Mouse (Mus musculus) liver, embryonic 13.5 days (tissue): ENCODE measurements around the gene Cdh23. TPM values are rescaled to one million over a fixed set of nuclear protein-coding genes. Genes with fewer than 3 reads are reported as not detected.

Experiments used
- ATAC-seq: fragments of 200-750 bp; cut with Nextera tagmentation; 2 replicates; pipeline ENCODE4 v1.8.0; 2017; ENCODE audit warnings: low read depth, mild to moderate bottlenecking, moderate number of reproducible peaks, moderate library complexity
- DNase-seq: peaks from one replicate; pipeline ENCODE4 v3.0.0; 2022
- H3K27ac ChIP-seq: fragments of 300-500 bp; sonication (generic); 2 replicates; pipeline ENCODE4 v1.5.1; 2015; ENCODE audit warnings: moderate library complexity, mild to moderate bottlenecking, inconsistent platforms
- H3K27me3 ChIP-seq: fragments of 300-500 bp; sonication (generic); 2 replicates; pipeline ENCODE4 v1.6.1; 2015; ENCODE audit warnings: mild to moderate bottlenecking, inconsistent platforms
- H3K36me3 ChIP-seq: fragments of 300-500 bp; sonication (generic); 2 replicates; pipeline ENCODE4 v1.6.1; 2015; ENCODE audit warnings: mild to moderate bottlenecking, inconsistent platforms
- H3K4me1 ChIP-seq: fragments of 300-500 bp; sonication (generic); replicated peaks from 2 replicates; pipeline ENCODE4 v1.6.1; 2015; ENCODE audit warnings: inconsistent platforms
- H3K4me2 ChIP-seq: fragments of 300-500 bp; sonication (generic); 2 replicates; pipeline ENCODE4 v1.6.1; 2015; ENCODE audit warnings: inconsistent platforms, mild to moderate bottlenecking, moderate library complexity
- H3K4me3 ChIP-seq: fragments of 300-500 bp; sonication (generic); replicated peaks from 2 replicates; pipeline ENCODE4 v1.5.1; 2015; ENCODE audit warnings: mild to moderate bottlenecking, inconsistent platforms
- H3K9ac ChIP-seq: fragments of 300-500 bp; sonication (generic); 2 replicates; pipeline ENCODE4 v1.6.1; 2015; ENCODE audit warnings: mild to moderate bottlenecking, inconsistent platforms
- H3K9me3 ChIP-seq: fragments of 300-500 bp; sonication (generic); replicated peaks from 2 replicates; pipeline ENCODE4 v1.6.1; 2016; ENCODE audit warnings: inconsistent platforms
- WGBS: fragments of 180-500 bp; shearing (Covaris S2); methylation state at CpG from one replicate; pipeline ENCODE4 v1.1.7; 2015; ENCODE audit not compliant: insufficient replicate concordance; 5-methylcytosine and 5-hydroxymethylcytosine counted together
- polyA plus RNA-seq: library from polyadenylated mRNA; unstranded; fragments of >200 nt; fragmentation: Nextera tagmentation; extraction: Ambion mirVana; gene quantifications from 2 replicates; pipeline ENCODE4 v1.2.1, GENCODE M21; 2015

The Cdh23 gene
- polyA plus RNA-seq, 1 experiment from 2014 or later: 0.16 TPM

DNA sequence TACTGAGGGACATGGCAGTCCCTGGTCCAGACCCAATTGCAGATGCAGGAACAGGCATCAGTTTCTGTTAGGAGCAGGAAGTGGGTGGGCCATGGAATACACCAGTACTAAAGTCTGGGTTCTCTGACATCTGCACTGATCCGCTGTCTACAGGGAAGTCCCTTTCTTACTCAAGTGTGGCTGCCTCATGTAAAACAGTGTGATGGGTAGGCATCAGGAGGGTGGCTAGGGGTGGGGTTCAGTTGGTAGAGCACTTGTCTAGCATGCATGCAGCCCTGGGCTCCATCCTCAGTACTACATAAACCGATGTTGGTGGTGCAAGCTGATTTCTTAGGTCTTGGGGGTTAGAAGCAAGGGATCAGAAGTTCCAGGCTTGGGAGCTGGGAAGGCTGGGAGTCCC lies 282.5 kb downstream of the Cdh23 start:
- ATAC-seq (no peak), DNase-seq (no peak)
- no peaks in the 10 kb centered on the region for H3K9me3 ChIP-seq
- H3K4me1 ChIP-seq: no peaks in the 10 kb centered on the region
- H3K27ac ChIP-seq: no peak overlapping the region
- no peak overlapping the region for H3K4me3 ChIP-seq
- H3K4me2 ChIP-seq: no peak overlapping the region
- WGBS: 46% methylated on average over 2 of the region's 2 CpGs
- 0 out of 2 replicates have a peak, but pooled peaks cover 5% of the 10 kb centered on the region for H3K27me3 ChIP-seq
- H3K36me3 ChIP-seq: no peaks in the 10 kb centered on the region
- no peak overlapping the region for H3K9ac ChIP-seq

DNA sequence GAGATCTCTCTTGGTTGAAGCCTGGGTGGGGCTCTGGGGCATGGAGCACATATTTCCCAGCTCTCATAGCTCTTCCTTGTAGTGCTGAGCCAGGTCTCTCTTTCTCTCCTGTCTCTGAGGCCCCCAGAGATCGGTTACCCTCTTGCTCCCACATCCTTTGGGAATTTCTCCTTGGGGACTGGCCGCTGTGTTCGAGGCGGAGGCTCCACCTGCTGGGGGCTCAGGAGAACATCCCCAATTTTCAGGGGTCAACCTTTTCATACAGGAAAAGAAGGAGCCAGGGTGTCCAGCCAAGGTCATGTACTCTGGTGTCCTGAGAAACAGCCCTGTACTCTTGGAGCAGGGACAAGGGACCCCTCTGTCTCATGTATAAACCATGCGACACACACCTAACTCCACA lies 284.5 kb downstream of the Cdh23 start:
- Histone ChIP-seq H3K36me3 (no peaks in the 10 kb centered on the region), H3K4me3 (no peak overlapping the region), H3K27me3 (0 out of 2 replicates have a peak, but pooled peaks cover 5% of the 10 kb centered on the region), H3K9me3 (no peaks in the 10 kb centered on the region), H3K4me1 (no peaks in the 10 kb centered on the region), H3K4me2 (no peak overlapping the region), H3K27ac (no peak overlapping the region), H3K9ac (no peak overlapping the region)
- 28% methylated on average over 5 of the region's 5 CpGs for WGBS
- ATAC-seq (no peak), DNase-seq (no peak)

DNA sequence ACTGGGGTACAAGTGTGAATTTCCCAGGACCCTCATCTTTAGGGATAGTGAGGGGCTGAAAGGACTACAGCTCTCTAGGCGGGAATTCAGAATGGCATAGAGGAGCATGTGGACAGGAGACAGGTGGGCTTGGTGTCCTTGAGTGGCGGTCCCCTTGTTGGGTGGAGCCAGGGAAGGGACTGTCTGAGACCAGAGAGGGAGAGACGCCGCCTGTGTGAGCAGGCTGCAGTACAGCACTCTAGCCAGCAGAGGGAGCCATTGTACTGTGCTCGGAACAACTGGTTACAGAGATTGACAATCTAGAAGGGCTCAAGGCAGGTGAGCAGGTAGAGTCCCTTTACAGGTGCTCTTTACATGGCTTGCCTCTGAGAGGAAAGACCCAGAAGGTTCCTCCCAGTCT lies 288.5 kb downstream of the Cdh23 start:
- 3% methylated on average over 5 of the region's 5 CpGs for WGBS
- ATAC-seq: no peak

DNA sequence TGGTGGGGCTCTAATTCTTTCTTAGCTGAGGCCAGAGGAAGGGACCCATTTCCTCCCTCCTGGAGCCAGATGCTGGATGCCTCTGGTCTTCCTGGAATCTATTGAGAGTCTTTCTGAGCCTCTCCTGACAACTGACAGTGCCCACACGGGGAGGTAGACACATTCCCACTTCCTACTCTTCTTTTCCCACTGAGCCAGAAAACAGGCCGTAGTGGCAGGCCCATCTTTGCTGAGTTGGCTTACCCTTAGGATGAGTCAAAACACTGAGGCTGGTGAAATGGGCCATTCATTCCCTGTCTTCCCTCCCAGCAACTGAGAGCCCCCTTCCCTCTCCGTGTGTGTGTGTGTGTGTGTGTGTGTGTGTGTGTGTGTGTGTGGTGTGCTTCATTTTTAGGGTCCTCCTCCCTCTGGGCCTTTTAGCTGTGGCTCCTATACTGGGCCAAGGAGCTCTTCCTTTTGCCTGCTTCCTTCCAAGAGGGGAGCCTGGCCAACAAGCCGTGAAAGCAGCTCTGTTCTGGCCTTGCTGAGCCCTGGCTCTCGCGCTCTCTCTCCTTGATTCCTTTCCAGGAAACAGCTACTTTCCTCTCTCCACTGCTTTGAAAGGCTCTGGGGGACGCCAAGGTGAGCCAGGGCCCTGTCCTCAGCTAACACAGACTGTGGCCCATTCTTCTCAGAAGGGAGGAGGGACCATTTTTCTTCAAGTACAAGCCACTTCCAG lies 290.7 kb downstream of the Cdh23 start:
- Histone ChIP-seq H3K27ac (no peak overlapping the region), H3K9ac (no peak overlapping the region), H3K9me3 (no peaks in the 10 kb centered on the region), H3K4me2 (no peak overlapping the region), H3K27me3 (0 out of 2 replicates have a peak, but pooled peaks cover 5% of the 10 kb centered on the region), H3K36me3 (no peaks in the 10 kb centered on the region), H3K4me1 (no peaks in the 10 kb centered on the region), H3K4me3 (no peak overlapping the region)
- 33% methylated on average over 6 of the region's 7 CpGs for WGBS
- ATAC-seq (no peak), DNase-seq (no peak)

More for the DNA sequence above, 288.5 kb downstream of the Cdh23 start:
- Histone ChIP-seq H3K27ac (no peak overlapping the region), H3K9me3 (no peaks in the 10 kb centered on the region), H3K4me3 (no peak overlapping the region), H3K9ac (no peak overlapping the region), H3K36me3 (no peaks in the 10 kb centered on the region), H3K27me3 (0 out of 2 replicates have a peak, but pooled peaks cover 5% of the 10 kb centered on the region), H3K4me2 (no peak overlapping the region), H3K4me1 (no peaks in the 10 kb centered on the region)
- peak; percentile 37 for DNase-seq

DNA sequence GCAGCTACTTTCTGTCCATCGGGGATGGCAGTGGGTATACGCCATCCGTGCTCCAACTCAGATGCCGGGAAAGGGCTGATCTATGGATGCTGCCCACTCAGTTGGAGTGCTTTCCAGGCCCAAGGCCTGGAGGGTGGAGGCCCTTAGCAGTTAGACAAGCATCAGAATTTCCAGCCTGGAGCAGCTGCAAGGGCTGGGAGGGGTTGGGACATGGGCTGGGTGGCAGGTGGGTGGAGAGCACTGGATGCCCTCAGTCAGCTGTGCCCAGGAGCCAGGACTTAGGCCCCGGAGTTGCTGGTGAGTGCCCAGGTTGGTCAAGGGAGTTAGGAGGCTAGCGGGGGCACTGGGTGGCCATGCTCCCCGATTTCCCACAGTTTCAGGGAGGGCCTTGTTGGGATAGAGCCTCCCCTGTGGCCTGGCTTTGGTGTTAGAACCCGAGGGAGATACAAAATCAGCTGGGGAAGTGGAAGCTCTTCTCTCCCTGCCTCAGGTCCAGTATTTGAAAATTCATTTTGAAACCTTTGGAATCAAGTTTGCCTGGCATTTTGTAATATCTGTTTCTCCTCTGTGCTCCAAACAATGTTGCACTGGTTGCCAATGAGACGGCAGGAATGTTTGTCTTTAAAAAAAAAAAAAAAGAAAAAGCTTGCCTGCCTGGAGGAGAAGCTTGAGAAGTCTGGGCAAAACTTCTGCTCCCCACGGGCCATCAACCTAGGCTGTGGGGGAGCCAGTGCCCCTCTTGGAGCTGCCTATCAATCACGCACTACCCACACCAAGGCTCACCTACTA lies 295.6 kb downstream of the Cdh23 start:
- Histone ChIP-seq H3K9ac (no peak overlapping the region), H3K27ac (no peak overlapping the region), H3K27me3 (no peaks in the 10 kb centered on the region), H3K4me2 (no peak overlapping the region), H3K4me3 (no peak overlapping the region), H3K4me1 (no peaks in the 10 kb centered on the region), H3K9me3 (no peaks in the 10 kb centered on the region), H3K36me3 (no peaks in the 10 kb centered on the region)
- WGBS: 64% methylated on average over 11 of the region's 11 CpGs
- DNase-seq (no peak), ATAC-seq (no peak)

DNA sequence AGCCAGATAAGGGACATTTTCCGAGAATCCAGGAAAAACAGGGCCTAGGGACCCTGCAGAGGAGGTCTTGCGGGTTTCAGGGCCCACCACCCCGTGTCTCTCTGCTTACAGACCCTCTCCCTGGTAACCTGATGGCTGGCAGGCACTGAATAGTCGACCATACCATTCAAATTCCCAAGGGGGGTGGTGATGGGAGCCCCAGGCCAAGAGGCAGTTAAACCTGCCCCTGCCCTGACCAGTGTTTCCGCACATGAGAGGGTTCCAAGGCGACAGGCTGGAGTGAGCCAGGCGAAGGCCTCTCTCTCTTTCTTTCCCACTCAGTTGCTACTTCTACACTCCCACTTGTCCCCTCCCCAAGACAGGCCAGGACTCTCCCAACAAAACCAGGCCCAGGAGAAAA lies 296.8 kb downstream of the Cdh23 start, which contains the start of gene Gm17455:
Gm17455 (plus strand) TSS at position 278 of the 400 bp plus-strand sequence.
- H3K36me3 ChIP-seq: no peaks in the 10 kb centered on the region
- no peak within 1 kb of the TSS for H3K4me3 ChIP-seq
- no peaks in the 10 kb centered on the region for H3K27me3 ChIP-seq
- no peak for ATAC-seq
- no peaks in the 10 kb centered on the region for H3K4me1 ChIP-seq
- H3K9ac ChIP-seq: no peak within 1 kb of the TSS
- WGBS: 49% methylated on average over 7 of the region's 7 CpGs
- no peak within 1 kb of the TSS for H3K4me2 ChIP-seq
- no peak within 1 kb of the TSS for H3K27ac ChIP-seq
- DNase-seq: no peak
- no peaks in the 10 kb centered on the region for H3K9me3 ChIP-seq

DNA sequence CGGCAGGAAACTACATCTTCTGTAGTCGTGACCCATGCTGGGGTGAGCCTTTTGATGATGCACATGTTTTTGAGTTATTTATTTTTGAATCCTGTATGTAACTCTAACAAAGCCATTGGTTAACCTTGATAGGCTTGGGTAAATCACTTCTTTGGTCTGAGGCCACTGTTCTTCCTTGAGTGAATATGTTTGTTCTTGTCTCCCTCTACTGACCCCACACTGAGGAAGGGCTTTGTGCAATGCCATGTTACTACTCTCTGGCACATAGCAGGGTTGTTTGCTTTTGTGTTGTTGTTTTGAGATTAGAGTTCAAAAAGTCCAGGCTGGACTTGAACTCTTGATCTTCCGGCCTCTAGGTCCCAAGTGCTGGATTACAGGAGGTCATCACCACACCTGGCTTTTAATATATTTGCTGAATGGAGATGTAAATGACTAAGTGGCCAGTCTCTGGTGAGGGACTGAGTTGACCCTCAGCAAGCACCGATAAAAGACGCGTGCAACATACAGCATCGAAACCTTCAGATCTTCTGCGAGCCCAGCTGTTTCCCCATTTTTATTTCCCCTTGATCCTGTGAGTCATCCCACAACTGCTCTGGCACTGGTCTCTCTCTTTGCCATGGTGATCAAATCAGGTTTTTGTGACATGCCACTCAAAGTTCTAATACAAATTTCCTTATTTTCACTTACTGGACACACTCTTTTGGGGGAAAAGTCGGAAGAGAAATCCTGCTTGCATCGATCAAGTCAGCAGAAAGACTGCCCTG lies 298.1 kb downstream of the Cdh23 start:
- WGBS: 71% methylated on average over 10 of the region's 10 CpGs
- Histone ChIP-seq H3K27me3 (no peaks in the 10 kb centered on the region), H3K4me3 (no peak overlapping the region), H3K4me1 (no peaks in the 10 kb centered on the region), H3K9ac (no peak overlapping the region), H3K9me3 (no peaks in the 10 kb centered on the region), H3K36me3 (no peaks in the 10 kb centered on the region), H3K27ac (no peak overlapping the region), H3K4me2 (no peak overlapping the region)
- ATAC-seq (no peak), DNase-seq (no peak)

DNA sequence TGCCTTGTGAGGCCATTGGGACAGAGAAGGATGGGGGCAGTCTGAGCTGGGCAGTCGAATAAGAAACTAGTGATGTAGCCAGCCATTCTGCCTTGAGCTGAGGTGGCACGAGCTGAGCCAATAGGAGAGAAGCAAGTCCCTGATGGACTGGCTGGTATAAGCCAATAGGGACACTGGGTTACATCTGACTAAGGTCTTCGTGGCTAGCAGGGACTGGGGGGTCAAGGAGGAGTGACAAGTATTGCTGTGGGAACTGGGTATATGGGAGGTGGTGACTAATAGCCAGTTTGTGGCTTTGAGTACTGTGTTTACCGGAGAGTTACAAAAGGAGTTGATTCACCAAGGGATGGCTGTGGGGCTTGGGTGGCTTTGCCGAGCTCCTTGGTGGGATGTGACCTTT lies 300.7 kb downstream of the Cdh23 start:
- Histone ChIP-seq H3K36me3 (no peaks in the 10 kb centered on the region), H3K27me3 (no peaks in the 10 kb centered on the region), H3K4me3 (no peak overlapping the region), H3K4me2 (no peak overlapping the region), H3K9me3 (no peaks in the 10 kb centered on the region), H3K27ac (no peak overlapping the region), H3K9ac (no peak overlapping the region), H3K4me1 (no peaks in the 10 kb centered on the region)
- 48% methylated on average over 5 of the region's 5 CpGs for WGBS
- no peak for DNase-seq
- ATAC-seq: no peak

DNA sequence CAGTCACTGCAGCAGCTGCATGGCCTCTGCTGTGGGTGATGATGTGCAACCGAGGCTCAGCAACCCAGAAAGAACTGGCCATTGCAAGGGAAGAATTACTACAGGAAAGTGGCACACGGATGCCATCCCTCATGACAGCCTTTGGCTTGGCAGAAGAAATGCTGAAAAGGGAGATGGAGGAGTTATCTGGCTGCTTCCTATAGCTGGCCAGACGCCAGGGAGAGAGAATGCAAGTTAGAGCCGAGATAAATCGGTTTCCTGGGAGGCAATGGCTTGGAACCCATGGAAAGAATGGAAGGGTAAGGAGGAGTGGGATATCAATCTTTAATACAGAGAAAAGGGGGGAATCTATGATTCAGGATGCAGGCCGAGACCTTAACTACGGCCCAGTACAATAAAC lies 301.4 kb downstream of the Cdh23 start:
- WGBS: 63% methylated on average over 7 of the region's 7 CpGs
- no peak for DNase-seq

DNA sequence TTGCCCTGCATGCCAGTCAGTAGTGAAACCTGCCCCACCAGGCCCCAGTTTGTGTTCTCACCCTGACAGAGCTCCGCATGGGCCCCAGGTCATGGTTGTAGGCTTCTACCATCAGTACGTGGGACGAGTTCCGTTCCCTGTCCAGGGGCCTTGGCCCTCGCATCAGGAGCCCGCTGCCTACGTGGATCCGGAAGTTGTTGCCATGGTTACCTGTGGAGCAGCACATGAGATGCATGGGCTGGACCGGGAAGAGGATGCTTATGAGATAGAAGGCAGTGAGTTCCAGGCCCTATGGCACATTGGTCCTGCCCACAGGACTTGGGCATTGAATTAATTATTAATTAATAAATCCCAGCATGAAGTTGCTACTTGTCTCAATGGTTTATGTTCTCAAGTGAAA lies 304.6 kb downstream of the Cdh23 start:
- H3K36me3 ChIP-seq: no peaks in the 10 kb centered on the region
- H3K27me3 ChIP-seq: no peaks in the 10 kb centered on the region
- no peaks in the 10 kb centered on the region for H3K4me1 ChIP-seq
- 78% methylated on average over 9 of the region's 9 CpGs for WGBS
- DNase-seq: no peak
- H3K9me3 ChIP-seq: no peaks in the 10 kb centered on the region
- no peak overlapping the region for H3K4me2 ChIP-seq
- ATAC-seq: no peak
- no peak overlapping the region for H3K4me3 ChIP-seq
- H3K27ac ChIP-seq: no peak overlapping the region
- no peak overlapping the region for H3K9ac ChIP-seq

More for the DNA sequence above, 301.4 kb downstream of the Cdh23 start:
- no peaks in the 10 kb centered on the region for H3K27me3 ChIP-seq
- H3K4me3 ChIP-seq: no peak overlapping the region
- H3K9ac ChIP-seq: no peak overlapping the region
- no peak overlapping the region for H3K4me2 ChIP-seq
- H3K27ac ChIP-seq: no peak overlapping the region
- H3K9me3 ChIP-seq: no peaks in the 10 kb centered on the region
- no peaks in the 10 kb centered on the region for H3K36me3 ChIP-seq
- H3K4me1 ChIP-seq: no peaks in the 10 kb centered on the region
- ATAC-seq: no peak

DNA sequence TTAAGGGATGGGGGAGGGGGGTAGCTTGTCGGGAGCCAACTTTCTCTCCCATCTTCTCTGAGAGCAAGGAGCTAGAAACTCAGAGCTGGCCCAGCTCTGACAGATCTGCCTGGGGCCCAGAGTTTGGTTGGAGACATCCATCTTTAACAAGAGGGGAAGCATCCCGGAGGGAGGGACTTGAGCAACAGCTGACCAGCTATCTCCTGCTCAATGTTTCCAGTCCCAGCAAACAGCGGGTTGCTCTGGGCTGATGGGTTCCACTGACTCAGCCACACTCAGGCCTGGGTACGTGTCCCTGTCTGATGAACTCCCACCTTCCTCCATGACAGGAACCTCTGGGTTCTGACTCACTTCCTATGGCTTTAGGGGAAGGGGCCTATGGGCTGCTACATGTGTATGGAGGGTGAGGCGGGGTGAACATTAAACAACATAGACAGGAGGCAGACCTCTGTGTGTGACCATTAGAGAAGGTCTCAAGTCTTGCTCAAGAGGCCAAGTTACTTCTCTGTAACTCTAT lies 305.3 kb downstream of the Cdh23 start:
- Histone ChIP-seq H3K4me2 (no peak overlapping the region), H3K4me3 (no peak overlapping the region), H3K36me3 (no peaks in the 10 kb centered on the region), H3K9me3 (no peaks in the 10 kb centered on the region), H3K27ac (no peak overlapping the region), H3K9ac (no peak overlapping the region), H3K4me1 (no peaks in the 10 kb centered on the region), H3K27me3 (no peaks in the 10 kb centered on the region)
- ATAC-seq (no peak), DNase-seq (no peak)
- WGBS: 36% methylated on average over 5 of the region's 5 CpGs
